Mouse (Mus musculus) cerebellum, adult 11 months (tissue): ENCODE results near the gene Crtc3.

Experiments
- DNase-seq: peaks from one replicate; pipeline ENCODE4 v3.0.0; 2022

Gene Crtc3

GRCm38 (mm10) chr7:80589054-80589746 is 99.5 kb downstream of the Crtc3 start:
- DNase-seq: peak; percentile 72

DNA sequence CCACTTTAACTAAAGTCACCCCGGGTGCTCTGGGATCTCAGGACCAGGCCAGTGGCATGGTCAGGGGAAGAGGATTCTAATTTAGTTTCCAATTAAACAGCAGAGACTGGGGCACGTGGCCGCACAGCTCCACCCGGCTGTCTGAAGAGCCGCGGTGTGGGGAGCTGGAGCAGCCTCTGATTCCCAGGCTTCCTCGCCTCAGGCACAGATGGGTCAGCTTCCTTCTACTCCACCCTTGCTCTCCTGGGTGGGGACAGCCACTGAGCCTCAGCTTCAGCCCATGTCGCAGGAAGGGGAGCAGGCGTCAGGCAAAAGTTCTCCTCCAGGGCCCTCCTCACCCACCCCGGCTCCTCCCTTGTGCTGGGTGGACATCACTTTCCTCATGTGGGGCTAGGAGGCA is 101.0 kb downstream of the Crtc3 start:
- peak; percentile 43 for DNase-seq

DNA sequence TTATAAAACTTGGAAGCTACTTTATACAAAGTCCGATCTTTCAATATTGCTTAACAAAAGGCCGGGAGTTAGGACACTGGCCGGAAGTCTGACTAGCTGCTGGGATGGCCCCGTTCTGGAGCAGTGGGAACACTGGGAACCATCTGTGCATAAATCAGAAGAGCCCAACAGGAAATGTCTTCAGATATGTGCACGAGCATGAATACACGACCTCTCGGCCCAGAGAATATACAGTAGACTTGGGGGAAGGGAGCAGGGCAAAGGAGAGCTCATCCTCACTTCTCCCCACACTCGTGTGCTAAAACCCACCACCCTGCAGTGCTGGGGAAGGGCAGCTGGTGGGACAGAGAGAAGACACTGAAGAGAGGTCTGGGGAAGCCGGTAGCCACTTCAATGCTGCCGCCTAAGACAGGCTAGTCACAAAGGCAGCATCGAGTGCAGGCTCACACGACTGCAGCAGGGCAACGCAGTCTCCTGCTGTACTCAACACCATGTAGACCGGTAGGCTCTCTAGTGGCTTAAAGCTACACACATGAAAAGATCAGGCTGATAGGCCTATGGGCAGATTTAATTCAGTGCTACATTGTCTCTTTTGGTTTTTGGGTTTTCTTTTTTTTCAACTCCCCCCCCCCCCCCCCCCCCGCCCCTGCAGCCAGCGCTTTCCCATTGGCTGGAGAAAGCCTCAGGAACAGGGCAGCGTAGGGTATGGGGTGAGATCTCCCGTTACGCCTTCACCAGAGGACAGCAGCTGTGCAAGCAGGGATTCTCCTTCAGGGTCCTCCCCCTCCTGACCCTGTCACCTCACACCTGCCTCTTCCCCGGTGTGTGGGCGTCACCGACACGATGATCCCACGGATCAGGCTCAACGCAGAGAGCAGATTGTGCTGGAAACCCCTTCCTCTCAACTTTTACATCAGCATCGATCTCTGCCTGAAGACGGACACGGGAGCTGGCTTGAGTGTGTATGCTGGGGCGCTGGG is 101.7 kb downstream of the Crtc3 start:
- peak; percentile 42 for DNase-seq

GRCm38 (mm10) chr7:80586161-80586560 is 102.5 kb downstream of the Crtc3 start:
- DNase-seq: no peak

- DNase-seq: no peak
Observed at GRCm38 (mm10) chr7:80585380-80585779, 103.3 kb downstream of the Crtc3 start.

DNA sequence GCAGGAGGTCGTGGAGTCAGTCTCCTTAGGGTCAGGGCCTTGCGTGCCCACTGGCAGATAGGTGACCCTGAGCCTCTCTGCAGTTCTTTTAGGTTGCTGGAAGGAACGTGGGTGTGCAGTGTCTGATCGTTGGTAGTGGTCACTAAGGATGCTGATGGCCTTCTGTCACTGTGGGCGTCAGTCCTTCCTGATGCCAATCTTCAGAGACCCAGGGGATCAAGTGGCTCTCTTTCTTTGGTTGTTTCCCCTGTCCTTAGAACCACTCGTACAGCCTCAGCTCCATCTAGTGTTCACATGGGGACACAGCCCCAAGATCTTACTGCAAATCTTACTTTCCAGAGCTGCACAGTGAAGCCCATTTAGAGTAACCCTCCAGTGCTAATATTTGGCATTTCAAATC is 104.7 kb downstream of the Crtc3 start:
- peak; percentile 47 for DNase-seq

DNA sequence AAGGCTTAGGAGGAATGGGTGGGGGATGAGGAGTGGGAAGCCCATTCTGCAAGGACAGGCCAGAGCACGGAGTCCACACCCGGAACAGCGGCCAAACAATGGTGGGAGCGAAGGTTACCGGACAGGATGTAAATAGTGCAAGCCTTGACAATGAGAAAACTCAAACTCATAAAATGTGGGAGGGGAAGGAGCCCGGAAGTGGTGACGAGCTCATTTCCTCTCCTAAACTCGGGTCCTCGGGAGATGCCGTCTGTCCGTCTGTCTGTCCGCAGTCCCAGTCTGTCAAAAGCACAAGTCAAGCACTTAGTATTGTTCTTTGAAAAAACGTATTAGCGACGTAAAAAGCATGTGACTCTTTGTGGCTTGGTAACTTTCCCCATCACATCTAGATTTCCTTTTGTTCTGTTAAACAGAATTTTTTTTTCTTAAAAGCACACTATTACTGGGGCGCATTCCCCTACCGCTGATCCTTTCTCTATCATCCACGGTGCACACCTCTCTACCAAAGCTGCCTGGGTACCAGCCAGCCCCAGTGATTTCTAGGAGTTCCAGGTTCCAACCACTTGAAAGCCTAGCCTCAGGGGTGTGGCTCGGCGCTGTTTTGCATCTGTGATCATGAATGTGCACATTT is 105.7 kb downstream of the Crtc3 start:
- no peak for DNase-seq

DNA sequence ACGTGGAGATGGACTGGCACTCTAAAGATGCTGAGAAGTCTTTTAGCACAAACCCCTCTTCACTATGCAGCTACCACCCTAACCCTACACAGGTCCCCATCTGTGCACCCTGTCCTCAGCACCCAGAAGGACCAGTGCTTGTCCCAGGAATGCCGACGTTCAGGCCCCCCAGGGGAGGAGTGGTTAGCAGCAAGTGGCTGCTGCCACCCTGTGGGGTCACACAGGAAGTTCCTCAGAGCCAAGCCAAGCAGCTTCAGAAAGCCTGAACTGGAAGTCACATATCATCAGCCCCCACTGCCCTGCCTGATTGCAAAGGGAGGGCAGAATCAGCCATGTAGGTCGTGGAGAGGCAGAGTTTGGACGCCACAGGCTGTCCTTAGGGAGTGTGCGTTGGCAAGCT is 108.3 kb downstream of the Crtc3 start:
- peak; percentile 21 for DNase-seq

DNA sequence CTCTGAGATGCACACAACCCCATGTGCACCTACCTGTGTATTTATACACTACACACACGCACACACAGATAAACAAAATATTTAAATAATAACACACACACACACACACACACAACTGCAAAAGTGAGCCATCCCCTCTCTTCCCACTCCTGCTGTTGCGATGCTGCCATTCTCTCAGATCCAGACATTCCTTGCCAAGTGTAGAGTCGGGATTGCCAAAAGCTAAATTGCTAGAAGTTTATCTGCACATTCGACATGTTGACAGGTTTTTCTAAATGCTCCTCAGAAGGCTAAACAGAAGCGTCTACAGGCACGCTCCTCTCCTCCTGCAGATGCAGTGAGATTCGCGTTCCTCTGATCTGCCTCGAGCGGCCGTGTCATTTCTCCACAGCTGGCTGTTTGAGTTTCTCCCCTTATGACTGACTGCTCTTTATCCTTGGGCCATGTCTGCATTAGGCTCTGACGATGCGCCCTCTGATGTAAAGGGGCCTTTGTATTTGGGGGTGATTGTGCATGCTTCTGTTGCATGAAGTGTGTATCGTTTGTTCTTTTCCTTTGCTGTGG is 111.2 kb downstream of the Crtc3 start:
- no peak for DNase-seq

GRCm38 (mm10) chr7:80576626-80577025 is 112.1 kb downstream of the Crtc3 start:
- DNase-seq: no peak

- DNase-seq: no peak
Observed at GRCm38 (mm10) chr7:80575750-80576149, 112.9 kb downstream of the Crtc3 start.

DNA sequence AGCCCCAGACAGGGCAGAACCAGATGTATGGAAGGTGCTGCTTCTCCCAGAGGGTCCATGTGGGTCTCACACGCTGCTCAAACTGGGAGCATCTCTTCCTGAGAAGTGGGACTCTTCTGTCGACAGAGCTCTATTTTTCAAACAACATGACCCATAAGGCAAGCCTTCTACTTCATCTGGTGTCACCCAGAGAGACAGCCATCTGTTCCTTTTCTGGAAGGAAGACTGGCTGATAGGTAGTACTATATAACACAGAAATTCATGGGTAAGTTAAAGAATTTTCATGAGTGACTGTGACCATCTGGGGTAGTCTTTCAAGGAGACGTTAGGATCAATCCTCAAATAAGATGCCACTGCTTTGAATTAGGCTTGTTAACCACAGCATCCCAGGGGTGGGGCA is 115.6 kb downstream of the Crtc3 start:
- no peak for DNase-seq

DNA sequence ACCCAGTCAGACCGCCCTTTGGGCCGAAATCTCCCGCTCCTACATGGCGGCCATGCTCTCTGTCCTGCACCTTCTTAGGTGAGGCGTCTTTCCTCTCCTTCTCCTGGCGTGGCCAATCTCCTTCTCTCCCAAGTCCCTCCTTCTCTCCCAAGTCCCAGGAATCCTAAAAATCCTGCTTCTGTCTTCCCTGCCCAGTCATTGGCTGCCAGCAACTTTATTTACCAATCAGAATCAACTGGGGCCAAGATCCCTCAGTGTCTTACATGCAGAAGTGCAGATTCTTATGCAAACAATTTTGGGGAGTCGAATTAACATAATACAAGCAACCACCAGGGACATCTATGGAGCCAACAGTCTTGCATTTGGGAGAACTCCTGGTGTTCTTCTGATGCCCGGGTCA is 120.7 kb downstream of the Crtc3 start:
- DNase-seq: no peak

GRCm38 (mm10) chr7:80561931-80562330 is 126.7 kb downstream of the Crtc3 start:
- DNase-seq: no peak

DNA sequence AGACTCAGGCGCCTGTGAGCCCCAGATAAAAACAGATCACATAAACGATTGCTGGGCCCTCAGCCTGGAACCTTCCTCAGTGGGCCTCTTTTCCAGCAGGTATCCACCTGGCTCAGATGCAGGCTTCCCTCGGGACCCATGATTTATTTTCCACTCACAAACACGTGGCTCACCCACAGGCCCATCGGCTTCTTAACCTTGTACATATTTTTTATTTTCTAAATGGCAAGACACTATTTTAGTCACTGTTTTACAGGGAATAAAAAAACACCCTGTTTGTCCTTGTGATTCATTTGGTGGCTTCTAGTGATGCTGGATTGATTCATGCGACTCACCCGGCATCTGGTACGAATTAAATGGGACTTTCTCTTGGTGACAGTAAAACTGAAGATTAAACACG is 127.4 kb downstream of the Crtc3 start:
- no peak for DNase-seq

DNA sequence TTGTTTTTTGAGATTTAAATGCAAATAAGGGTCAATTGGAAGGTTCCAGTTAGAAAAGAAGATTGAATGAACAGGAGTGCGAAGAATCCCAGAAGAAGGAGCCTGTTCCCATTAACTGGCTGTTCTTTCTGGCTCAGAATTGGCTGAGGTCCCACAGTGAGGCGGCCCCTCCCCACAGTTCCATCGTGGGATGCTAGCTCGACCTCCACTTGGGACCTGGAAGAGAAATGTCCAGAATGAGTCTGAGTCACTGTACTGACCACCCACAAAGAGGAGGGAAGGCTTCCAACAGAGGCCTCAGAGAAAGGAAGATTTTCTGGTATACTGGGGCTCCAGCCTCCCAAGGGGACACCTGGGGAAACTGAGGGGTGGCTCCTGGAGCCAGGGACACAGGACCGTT is 130.1 kb downstream of the Crtc3 start:
- DNase-seq: no peak

DNA sequence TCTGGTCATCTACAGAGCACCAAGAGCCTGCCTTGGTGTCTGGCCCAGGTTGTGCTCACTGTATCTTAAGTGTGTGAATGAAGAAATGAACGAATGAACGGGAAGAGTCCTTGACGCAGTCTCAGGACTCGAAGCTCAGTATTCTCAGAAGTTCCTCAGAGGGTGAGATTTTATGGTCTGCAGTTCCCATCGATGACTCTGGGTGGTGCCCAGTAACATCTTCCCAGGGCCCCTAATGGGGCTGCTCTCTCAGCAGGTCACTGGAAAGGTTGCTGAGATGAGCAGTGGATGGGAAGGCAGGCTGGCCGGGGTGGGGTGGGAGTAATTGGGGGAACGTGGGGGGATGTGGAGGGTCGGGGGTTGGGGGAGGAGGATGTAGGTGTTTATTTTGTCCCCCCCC is 130.6 kb downstream of the Crtc3 start:
- DNase-seq: no peak

- DNase-seq: no peak
Observed at GRCm38 (mm10) chr7:80557161-80557560, 131.5 kb downstream of the Crtc3 start.

DNA sequence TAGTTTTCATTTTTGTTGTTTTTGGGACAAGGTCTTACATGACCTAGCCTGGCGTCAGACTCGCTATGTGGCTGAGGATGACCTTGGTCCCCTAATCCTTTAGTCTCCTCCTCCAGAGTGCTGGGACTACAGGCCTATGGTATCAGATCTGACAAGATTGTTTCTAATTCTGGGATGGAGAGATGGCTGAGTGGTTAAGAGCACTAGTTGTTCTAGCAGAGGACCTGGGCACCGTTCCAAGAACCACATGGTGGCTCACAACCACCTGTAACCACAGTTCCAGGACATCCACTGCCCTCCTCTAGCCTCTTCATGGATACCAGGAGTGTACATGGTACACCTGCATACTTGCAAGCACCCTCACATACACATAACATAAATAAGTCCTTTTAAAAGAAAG is 132.5 kb downstream of the Crtc3 start:
- DNase-seq: no peak

DNA sequence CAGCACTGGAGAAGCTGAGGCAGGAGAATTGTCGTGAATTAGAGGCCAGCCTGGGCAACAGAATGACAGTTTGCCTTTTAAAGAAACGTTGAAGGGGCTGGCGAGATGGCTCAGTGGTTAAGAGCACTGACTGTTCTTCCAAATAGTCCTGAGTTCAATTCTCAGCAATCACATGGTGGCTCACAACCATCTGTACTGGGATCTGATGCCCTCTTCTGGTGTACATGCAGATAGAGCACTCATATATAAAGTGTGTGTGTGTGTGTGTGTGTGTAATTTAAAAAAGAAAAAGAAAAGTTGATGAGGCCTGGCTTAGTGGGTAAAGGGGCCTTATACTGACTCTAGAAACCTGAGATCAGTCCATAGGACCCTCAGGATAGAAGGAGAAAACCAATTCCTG is 133.5 kb downstream of the Crtc3 start:
- no peak for DNase-seq

DNA sequence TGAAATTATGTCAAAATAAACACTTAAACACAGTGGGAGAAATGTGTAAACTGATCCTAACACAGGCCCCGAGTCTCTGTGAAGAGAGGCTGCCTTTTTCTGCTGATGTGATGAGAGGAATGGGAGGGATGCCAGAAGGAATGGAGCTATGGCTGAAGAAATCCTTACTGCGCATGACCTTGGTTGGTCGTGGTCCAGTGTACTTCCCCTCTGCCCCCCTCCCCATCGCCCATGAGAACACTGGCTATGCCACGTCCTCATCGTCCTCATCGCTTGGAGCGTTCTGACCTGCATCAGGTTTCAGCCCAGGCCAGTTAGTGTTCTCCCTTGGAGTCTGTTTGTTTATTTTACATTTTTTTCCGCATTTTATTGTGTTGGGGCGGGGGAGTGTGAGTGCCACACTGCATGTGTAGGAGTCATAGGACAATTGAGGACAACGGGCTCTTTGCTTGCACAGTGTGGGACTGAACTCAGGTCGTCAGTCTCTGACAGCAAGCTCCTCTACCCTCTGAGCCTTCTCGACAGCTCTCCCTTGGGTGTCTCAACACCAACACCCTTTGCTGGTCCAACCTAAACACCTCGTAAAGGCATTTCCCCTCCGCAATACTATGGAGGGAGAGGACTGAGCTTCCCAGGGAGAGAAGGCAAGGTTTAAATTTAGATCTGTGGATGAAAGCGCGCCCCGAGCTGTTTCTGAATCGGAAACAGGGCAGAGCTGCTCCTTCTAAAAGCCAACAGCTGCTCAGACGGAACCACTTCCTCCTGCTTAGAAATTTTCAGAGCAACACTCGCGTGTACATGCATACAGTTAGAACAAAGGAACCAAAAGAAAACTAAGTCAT is 134.3 kb downstream of the Crtc3 start:
- no peak for DNase-seq

GRCm38 (mm10) chr7:80548513-80549260 is 140.0 kb downstream of the Crtc3 start:
- no peak for DNase-seq
